Comparison of ENCODE assay signal across 8 mouse cellular contexts in the genomic region with DNA sequence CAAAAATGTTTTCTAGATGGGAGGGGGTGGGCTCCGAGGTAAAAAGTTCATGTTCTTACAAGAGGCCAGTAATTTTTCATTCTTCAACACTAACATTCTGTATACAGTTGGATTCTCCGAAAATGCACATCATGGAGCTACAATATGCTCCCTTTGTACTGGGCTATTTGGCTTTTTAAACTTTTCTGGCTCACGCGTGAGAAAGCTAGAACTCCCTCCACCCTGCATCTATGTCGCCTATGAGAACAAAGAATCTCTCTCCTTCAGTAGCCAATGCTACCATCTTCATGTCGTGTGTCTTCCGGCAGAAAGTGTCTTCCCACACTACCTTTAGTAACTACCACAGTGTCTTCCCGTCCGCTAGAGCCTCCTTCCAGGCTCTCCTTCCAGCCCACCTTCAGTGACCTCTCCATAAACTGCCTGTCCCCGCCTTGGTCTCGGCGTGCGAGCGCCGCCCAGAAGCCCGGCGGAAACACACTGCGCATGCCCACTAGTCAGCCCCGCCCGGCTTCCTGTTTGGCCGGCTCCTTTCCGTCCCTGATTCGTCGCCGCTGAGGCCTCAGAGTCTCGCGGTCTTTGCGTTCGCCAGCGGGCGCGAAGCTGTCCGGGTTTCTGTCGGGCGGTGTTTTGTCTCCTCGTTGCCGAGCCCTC. TPM values are rescaled to one million over a fixed set of nuclear protein-coding genes. Genes with fewer than 3 reads are reported as not detected.
A peak's percentile ranks its signal among the peaks of the same experiment; 100 is the strongest.
DNase-seq lines count a peak whose midpoint lies in the region; ATAC-seq and TF ChIP-seq lines count a peak whose summit lies in the region.

A gene (plus strand): TSS at position 529 of the 651 bp plus-strand sequence.

- WGBS in forebrain, embryonic 13.5 days = under 1% methylated on average over 37 of the region's 37 CpGs
- under 1% methylated on average over 37 of the region's 37 CpGs for WGBS in large intestine, adult 2 months
- WGBS in liver, postnatal 0 days (ENCODE audit: insufficient replicate concordance) = under 1% methylated on average over 37 of the region's 37 CpGs
- WGBS in neural tube, embryonic 14.5 days = 2% methylated on average over 37 of the region's 37 CpGs

- no peak within 1 kb of the TSS; the same call in 1 of the 2 replicates for H3K27ac ChIP-seq in ES-Bruce4 (ENCODE audit: insufficient read depth, low read length)
- H3K27ac ChIP-seq in forebrain, embryonic 13.5 days = peak within 1 kb of the TSS; percentile 94
- H3K27ac ChIP-seq in liver, postnatal 0 days (ENCODE audit: low read depth) = peak within 1 kb of the TSS; percentile 98
- peak within 1 kb of the TSS; percentile 92 for H3K27ac ChIP-seq in neural tube, embryonic 14.5 days (ENCODE audit: low read depth, low read length)

- ATAC-seq in cerebellum, adult (ENCODE audit: insufficient number of reproducible peaks, low FRiP score, low TSS enrichment) = peak; percentile 100
- peak; percentile 100 for ATAC-seq in forebrain, embryonic 13.5 days
- ATAC-seq in liver, postnatal 0 days = peak; percentile 99
- ATAC-seq in neural tube, embryonic 14.5 days (ENCODE audit: low read depth) = peak; percentile 100

- H3K9ac ChIP-seq in ES-Bruce4 (ENCODE audit: low read depth, poor library complexity, severe bottlenecking) = peak within 1 kb of the TSS; percentile 100
- H3K9ac ChIP-seq in forebrain, embryonic 13.5 days = peak within 1 kb of the TSS; percentile 97
- H3K9ac ChIP-seq in liver, postnatal 0 days (replicated peaks) = peak within 1 kb of the TSS; percentile 91
- peak within 1 kb of the TSS; percentile 93 for H3K9ac ChIP-seq in neural tube, embryonic 14.5 days (replicated peaks; ENCODE audit: low read depth, low read length)

- no peaks in the 10 kb centered on the region for H3K9me3 ChIP-seq in ES-Bruce4 (replicated peaks; ENCODE audit: control insufficient read depth, insufficient read depth, low read length, poor library complexity, severe bottlenecking)
- no peaks in the 10 kb centered on the region for H3K9me3 ChIP-seq in forebrain, embryonic 13.5 days (replicated peaks)
- H3K9me3 ChIP-seq in liver, postnatal 0 days (ENCODE audit: low read length) = no peaks in the 10 kb centered on the region
- no peaks in the 10 kb centered on the region for H3K9me3 ChIP-seq in neural tube, embryonic 14.5 days (ENCODE audit: control insufficient read depth, low read length)

- H3K27me3 ChIP-seq in ES-Bruce4 (ENCODE audit: control insufficient read depth, insufficient read depth, low read length, poor library complexity, severe bottlenecking) = no peaks in the 10 kb centered on the region
- H3K27me3 ChIP-seq in forebrain, embryonic 13.5 days = no peaks in the 10 kb centered on the region
- no peaks in the 10 kb centered on the region for H3K27me3 ChIP-seq in liver, postnatal 0 days (ENCODE audit: insufficient read depth, low read length)
- H3K27me3 ChIP-seq in neural tube, embryonic 14.5 days (ENCODE audit: control insufficient read depth, insufficient read depth, low read length) = no peaks in the 10 kb centered on the region

- no peak for TF ChIP-seq EP300 in ES-Bruce4 (IDR thresholded peaks at IDR 0.05; ENCODE audit: insufficient read depth, low read depth, low read length)
- TF ChIP-seq EP300 in liver, postnatal 0 days (IDR thresholded peaks at IDR 0.05; ENCODE audit: low read depth) = peak; percentile 41; the same call in 1 of the 2 replicates

- DNase-seq in heart, postnatal 10 days = peak; percentile 98
- DNase-seq in large intestine, adult 2 months (ENCODE audit: low read depth, low spot score) = peak; percentile 81
- DNase-seq in liver, postnatal 0 days = peak; percentile 98
- DNase-seq in testis, postnatal 10 days (ENCODE audit: low spot score) = peak; percentile 97

- intact Hi-C loops in heart, postnatal 10 days (cut with DNase I) = no loop called here

- H3K36me3 ChIP-seq in ES-Bruce4 (ENCODE audit: control insufficient read depth, insufficient read depth, low read length, poor library complexity, severe bottlenecking) = peaks cover 15% of the 10 kb centered on the region
- H3K36me3 ChIP-seq in forebrain, embryonic 13.5 days (ENCODE audit: poor library complexity, severe bottlenecking) = peaks cover 16% of the 10 kb centered on the region
- H3K36me3 ChIP-seq in liver, postnatal 0 days (replicated peaks; ENCODE audit: insufficient read depth, low read length) = peaks cover 16% of the 10 kb centered on the region
- H3K36me3 ChIP-seq in neural tube, embryonic 14.5 days (ENCODE audit: control insufficient read depth, insufficient read depth, low read length) = no peaks in the 10 kb centered on the region; the same call in 1 of the 2 replicates

- peak within 1 kb of the TSS; percentile 98 for H3K4me3 ChIP-seq in ES-Bruce4 (ENCODE audit: low read depth, low read length)
- peak within 1 kb of the TSS; percentile 88 for H3K4me3 ChIP-seq in forebrain, embryonic 13.5 days
- peak within 1 kb of the TSS; percentile 78 for H3K4me3 ChIP-seq in liver, postnatal 0 days (ENCODE audit: low read depth, low read length)
- H3K4me3 ChIP-seq in neural tube, embryonic 14.5 days (ENCODE audit: low read depth, low read length) = peak within 1 kb of the TSS; percentile 82

- no peak for TF ChIP-seq CTCF in ES-Bruce4 (IDR thresholded peaks at IDR 0.05; ENCODE audit: low read depth, low read length)
- TF ChIP-seq CTCF in liver, postnatal 0 days (IDR thresholded peaks at IDR 0.05; ENCODE audit: low read depth) = peak; percentile 23

- no peaks in the 10 kb centered on the region for H3K4me1 ChIP-seq in ES-Bruce4 (ENCODE audit: control insufficient read depth, insufficient read depth, low read length)
- peaks cover 20% of the 10 kb centered on the region for H3K4me1 ChIP-seq in forebrain, embryonic 13.5 days
- H3K4me1 ChIP-seq in liver, postnatal 0 days (ENCODE audit: insufficient read depth) = peaks cover 11% of the 10 kb centered on the region
- peaks cover 12% of the 10 kb centered on the region for H3K4me1 ChIP-seq in neural tube, embryonic 14.5 days (ENCODE audit: control insufficient read depth, insufficient read depth, low read length)

- TF ChIP-seq POLR2A in ES-Bruce4 (IDR thresholded peaks at IDR 0.05; ENCODE audit: insufficient read depth, low read length) = peak; percentile 60

- H3K4me2 ChIP-seq in forebrain, embryonic 13.5 days = peak within 1 kb of the TSS; percentile 70
- peak within 1 kb of the TSS; percentile 88 for H3K4me2 ChIP-seq in liver, postnatal 0 days (ENCODE audit: low read depth, low read length)
- peak within 1 kb of the TSS; percentile 66 for H3K4me2 ChIP-seq in neural tube, embryonic 14.5 days (ENCODE audit: low read depth, low read length)

RNA-seq across cellular contexts. Expression of the gene that starts here (rescaled TPM):
- polyA plus RNA-seq in ES-Bruce4 (2011; ENCODE audit: insufficient read depth, insufficient read length, low read depth, missing spikeins) = 89.9 and 92.7 TPM in 2 replicates
- 234 and 281 TPM in 2 replicates for polyA plus RNA-seq in forebrain, embryonic 13.5 days (2015; fragmentation: Nextera tagmentation; extraction: Ambion mirVana)
- 10 to 100 TPM; 31.9 to 35.5 TPM for total RNA-seq in heart, postnatal 10 days (2021)
- 16.1 and 19.1 TPM in 2 replicates for polyA plus RNA-seq in large intestine, adult 2 months (2012; rRNA removed)
- polyA plus RNA-seq in liver, postnatal 0 days (2015; fragmentation: Nextera tagmentation; extraction: Ambion mirVana) = 66.5 and 67.9 TPM in 2 replicates
- polyA plus RNA-seq in neural tube, embryonic 14.5 days (2014; fragmentation: Nextera tagmentation; extraction: Ambion mirVana) = 83.8 and 86.2 TPM in 2 replicates
